Mouse (Mus musculus) ovary, postnatal 10 days (tissue): ENCODE measurements at regions not wholly inside any gene's neighbourhood (a gene's known extent, or its start where the extent isn't known, plus 50 kb on each side); places are given as distances from the start of the nearest gene placed in this dataset.

Source experiments
- DNase-seq: peaks from one replicate; pipeline ENCODE4 v3.0.0; 2022; ENCODE audit warnings: low spot score

DNA sequence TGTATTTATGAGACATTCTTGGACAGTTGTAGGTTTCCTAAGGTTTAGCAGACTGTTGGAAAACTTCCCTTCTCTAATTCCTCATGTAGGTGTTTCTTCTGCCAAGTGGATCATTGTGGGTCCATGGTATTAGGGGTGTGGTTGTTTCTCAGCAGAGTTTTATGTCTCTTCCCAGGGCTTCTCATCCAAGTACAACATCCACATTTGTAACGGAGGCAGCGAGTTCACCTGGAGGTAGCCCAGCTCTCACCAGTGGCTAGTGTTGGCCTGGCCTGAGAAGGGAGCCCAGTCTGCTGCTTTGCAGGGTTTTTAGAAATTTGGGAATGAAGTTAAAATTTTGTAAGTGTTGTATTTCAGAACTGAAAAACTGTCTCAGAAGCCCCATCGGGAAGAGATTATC is 122.4 kb downstream of the Wnt5a start:
- no peak for DNase-seq

- no peak for DNase-seq
Observed at GRCm38 (mm10) chr14:28635175-28635574, 130.6 kb downstream of the Wnt5a start.

DNA sequence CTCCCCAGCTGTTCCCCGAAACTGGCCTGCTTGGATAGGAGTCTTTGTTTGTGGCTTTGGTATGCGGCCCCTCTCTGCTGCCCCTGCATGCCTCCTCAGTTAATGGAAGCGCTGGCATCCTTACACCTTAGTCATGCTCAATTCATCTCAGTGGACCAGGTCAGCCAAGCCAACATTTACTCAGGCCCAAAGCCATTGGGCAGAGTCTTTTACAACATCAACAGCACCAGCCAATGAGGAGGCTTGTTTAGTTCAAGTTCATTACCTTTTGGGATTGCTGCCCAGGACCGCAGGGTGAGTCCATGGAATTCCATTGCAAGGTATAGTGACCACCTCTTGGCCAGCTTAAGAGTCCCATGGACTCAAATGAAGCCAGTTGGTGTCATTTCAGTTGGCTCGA is 134.5 kb downstream of the Wnt5a start:
- no peak for DNase-seq

GRCm38 (mm10) chr14:28645807-28646206 is 141.3 kb downstream of the Wnt5a start:
- DNase-seq = no peak

GRCm38 (mm10) chr14:28649411-28649810 is 144.9 kb downstream of the Wnt5a start:
- DNase-seq = no peak

- no peak for DNase-seq
Observed at GRCm38 (mm10) chr14:28653059-28653930, 148.7 kb downstream of the Wnt5a start.

GRCm38 (mm10) chr14:28657216-28657615 is 152.7 kb downstream of the Wnt5a start:
- DNase-seq = no peak

- no peak for DNase-seq
Observed at GRCm38 (mm10) chr14:28660872-28661588, 156.5 kb downstream of the Wnt5a start.

DNA sequence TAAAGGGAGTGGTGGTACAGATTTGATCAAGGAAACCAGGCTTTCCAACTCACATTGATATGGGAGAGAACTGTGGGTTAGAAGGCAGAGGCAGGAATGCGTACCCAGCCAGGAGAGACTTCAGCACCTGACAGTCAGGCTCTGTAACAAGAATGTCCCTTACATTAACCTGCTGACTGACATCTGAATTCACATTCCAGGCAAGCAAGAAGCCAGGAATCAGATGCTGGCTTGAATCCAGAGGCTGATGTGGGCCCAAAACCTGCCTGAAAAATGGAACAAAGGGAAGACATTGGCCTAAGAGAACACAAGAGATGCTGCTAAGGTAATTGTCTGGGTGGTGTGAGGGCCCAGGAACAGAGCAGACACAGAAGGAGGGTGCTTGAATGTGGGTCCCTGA is 158.8 kb downstream of the Wnt5a start:
- DNase-seq = no peak

- no peak for DNase-seq
Observed at GRCm38 (mm10) chr14:28664121-28664520, 159.6 kb downstream of the Wnt5a start.

DNA sequence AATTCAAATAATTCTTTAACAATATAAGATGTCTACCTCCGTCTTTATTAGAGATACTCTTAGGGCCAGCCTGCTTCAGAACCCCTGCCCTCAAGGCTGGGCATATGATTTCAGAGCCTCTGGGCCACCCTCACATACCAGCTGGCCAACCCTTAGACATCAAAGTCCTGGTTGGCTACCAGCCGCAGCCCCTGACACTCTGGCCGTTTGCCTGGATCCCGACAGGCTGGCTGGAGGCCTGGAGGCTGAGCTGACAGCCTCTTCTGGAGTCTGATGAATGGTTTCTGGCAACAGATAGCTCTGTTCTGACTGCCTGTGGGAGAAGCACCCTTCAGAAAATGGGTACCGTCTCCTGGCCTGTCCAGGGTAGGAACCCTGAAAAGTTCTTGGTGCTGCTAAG is 170.9 kb downstream of the Wnt5a start:
- peak; percentile 49 for DNase-seq

DNA sequence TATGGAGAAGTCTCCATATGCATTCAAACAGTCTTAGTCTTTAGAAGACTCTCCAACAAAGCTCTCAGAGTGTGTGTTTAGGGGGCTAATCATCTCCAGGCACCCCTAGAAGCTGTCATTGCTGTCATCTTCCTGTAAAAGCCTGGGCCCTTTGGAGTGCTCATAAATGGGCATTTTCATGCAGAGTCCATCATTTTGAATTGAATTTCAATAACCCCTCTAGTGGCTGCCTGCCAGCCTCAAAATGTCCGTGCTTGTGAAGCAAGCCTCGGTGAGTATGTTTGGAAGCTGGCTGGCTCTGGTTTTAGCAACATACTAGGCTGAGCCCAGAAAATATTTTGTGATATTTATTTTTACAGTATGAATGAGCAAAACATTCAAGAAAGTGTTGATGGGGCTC is 195.2 kb downstream of the Wnt5a start:
- no peak for DNase-seq

- no peak for DNase-seq
Observed at GRCm38 (mm10) chr14:28704729-28705128, 200.2 kb downstream of the Wnt5a start.

GRCm38 (mm10) chr14:28714598-28714997 is 210.0 kb downstream of the Wnt5a start:
- no peak for DNase-seq

GRCm38 (mm10) chr14:28720545-28720944 is 216.0 kb downstream of the Wnt5a start:
- no peak for DNase-seq

DNA sequence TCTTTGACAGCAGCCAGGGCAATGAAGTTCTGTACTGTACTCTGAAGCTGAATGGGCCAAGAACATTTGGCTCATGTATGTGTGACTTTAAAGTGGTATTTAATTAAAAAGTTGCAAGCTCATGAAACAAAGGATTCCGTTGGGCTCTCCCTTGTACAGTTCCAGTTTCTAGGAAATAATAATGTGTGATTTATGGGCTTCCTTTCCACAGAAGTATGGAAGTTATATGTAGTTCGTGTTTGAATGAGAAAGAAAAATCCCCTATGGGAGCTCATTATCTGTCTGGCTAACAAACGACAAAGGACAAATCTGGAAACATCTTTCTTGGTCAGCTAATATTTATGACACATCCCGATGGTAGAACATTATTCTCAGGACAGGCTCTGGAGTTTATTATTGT is 221.1 kb downstream of the Wnt5a start:
- no peak for DNase-seq

- DNase-seq = no peak
Observed at GRCm38 (mm10) chr14:28733496-28733895, 228.9 kb downstream of the Wnt5a start.

DNA sequence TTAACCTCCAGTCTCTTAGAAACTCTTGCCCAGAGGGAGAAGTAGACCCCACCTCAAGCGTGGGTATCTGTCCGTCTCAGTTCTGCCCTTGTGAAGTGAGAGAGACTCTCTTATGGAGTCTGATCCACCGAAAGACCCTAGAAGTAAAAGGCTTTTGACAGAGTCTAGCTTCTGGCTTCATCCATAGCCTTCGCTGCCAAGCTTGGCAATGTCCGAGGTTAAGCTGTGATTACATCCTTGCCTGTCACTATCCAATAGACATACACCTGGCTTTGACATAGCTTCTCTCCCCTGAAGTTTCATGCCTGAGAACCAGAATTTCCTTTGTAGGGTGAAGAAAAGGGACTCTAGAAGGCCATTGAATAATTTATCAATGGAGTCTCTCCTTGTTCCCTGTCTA is 230.9 kb downstream of the Wnt5a start:
- no peak for DNase-seq

DNA sequence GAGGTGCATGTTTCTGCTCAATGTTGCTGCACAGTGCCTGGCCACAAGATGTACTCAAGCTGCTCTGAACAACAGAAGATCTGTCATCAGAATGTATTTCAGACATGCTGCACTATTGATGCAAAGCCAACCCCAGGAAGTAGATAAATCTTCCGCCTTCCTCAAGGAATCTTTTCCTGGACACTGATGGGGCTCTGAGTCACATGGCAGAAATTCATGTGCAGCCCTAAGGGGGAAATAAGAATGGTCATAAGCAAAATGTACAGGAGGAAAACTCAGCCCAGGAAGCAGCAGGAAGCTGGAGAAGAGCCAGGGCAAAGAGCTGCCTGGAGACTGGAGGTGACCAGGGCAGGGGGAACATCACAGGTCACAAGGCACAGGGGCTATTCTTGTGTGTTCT is 235.5 kb downstream of the Wnt5a start:
- DNase-seq = no peak

GRCm38 (mm10) chr14:28741418-28741817 is 236.9 kb downstream of the Wnt5a start:
- DNase-seq = no peak

DNA sequence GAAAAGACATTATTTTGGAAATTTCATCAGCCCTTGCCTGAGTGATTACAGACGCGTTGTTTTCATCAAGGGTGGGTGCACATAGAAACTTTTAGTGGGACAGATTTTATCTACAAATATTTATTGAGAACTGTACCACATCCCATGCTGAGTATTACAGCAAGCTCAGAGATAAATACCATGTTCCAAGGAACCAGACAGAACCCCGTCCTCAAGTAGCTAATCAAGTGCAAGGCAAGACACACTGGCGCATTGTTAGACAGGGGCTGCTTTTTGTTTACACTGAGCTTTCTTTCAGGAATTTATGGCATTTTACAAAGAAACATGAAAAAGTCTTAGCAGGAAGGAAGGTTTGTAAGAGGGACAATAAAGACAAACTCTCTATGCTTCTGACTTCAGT is 239.1 kb downstream of the Wnt5a start:
- no peak for DNase-seq

GRCm38 (mm10) chr14:28750301-28750700 is 245.8 kb downstream of the Wnt5a start:
- DNase-seq = no peak

DNA sequence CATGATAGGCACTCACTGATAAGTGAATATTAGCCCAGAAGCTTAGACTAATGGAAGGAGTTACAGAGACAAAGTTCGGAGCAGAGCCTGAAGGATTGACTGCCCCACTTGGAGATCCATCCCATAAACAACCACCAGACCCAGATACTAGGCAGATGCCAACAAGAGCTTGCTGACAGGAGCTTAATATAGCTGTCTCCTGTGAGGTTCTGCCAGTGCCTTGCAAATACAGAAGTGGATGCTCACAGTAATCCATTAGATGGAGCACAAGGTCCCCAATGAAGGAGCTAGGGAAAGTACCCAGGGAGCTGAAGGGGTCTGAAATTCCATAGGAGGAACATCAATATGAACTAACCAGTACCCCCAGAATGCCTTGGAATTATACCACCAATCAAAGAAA is 252.8 kb upstream of the Lrtm1 start:
- no peak for DNase-seq

DNA sequence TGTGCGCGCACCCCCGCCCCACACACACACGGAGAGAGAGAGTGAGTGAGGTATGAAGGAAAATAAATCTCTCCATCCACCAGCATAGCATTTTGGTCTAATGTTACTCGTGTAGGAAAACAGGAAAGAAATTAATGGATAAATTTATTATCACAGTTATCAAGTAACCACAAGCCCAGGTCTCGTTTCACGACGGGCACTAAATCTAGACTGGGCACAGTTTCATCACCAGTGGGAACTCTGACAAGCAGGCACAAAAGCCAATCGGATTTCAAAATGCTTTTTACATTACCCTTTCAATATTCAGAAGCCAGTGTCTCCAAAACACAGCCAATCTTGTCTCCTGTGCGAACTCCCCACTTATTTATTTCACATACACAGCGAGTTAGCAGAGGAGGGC is 244.9 kb upstream of the Lrtm1 start:
- DNase-seq = no peak
